Mouse (Mus musculus) embryo, embryonic 10 days (tissue): ENCODE measurements around the gene Trpm3.
A peak's percentile ranks its signal among the peaks of the same experiment; 100 is the strongest.

ENCODE experiments used
- DNase-seq: peaks from one replicate; pipeline ENCODE4 v3.0.0-alpha.2; 2015; ENCODE audit warnings: low spot score

Trpm3 gene

GRCm38 (mm10) chr19:22478295-22478989, 339.6 kb downstream of the Trpm3 start:
- no peak for DNase-seq

- DNase-seq: no peak
Observed at GRCm38 (mm10) chr19:22503469-22503868, 364.6 kb downstream of the Trpm3 start.

- DNase-seq: no peak
Observed at GRCm38 (mm10) chr19:22518508-22518907, 379.7 kb downstream of the Trpm3 start.

GRCm38 (mm10) chr19:22527944-22528343, 389.1 kb downstream of the Trpm3 start:
- DNase-seq: no peak

- DNase-seq: no peak
Observed at GRCm38 (mm10) chr19:22542990-22543709, 404.3 kb downstream of the Trpm3 start.

- DNase-seq: peak; percentile 76
Observed at GRCm38 (mm10) chr19:22552179-22552578, 413.3 kb downstream of the Trpm3 start.

GRCm38 (mm10) chr19:22554421-22554941, 415.6 kb downstream of the Trpm3 start:
- peak; percentile 65 for DNase-seq

- DNase-seq: peak; percentile 13
Observed at GRCm38 (mm10) chr19:22572396-22572795, 433.6 kb downstream of the Trpm3 start.

GRCm38 (mm10) chr19:22572849-22573248, 434.0 kb downstream of the Trpm3 start:
- DNase-seq: no peak

- DNase-seq: no peak
Observed at GRCm38 (mm10) chr19:22582120-22582745, 443.4 kb downstream of the Trpm3 start.

GRCm38 (mm10) chr19:22594492-22594891, 455.6 kb downstream of the Trpm3 start:
- no peak for DNase-seq

GRCm38 (mm10) chr19:22595246-22595645, 456.4 kb downstream of the Trpm3 start:
- peak; percentile 17 for DNase-seq

- no peak for DNase-seq
Observed at GRCm38 (mm10) chr19:22596715-22597114, 457.9 kb downstream of the Trpm3 start.

GRCm38 (mm10) chr19:22604322-22604721, 465.5 kb downstream of the Trpm3 start:
- no peak for DNase-seq

GRCm38 (mm10) chr19:22607985-22608684, 469.3 kb downstream of the Trpm3 start:
- no peak for DNase-seq

- DNase-seq: no peak
Observed at GRCm38 (mm10) chr19:22611621-22612020, 472.8 kb downstream of the Trpm3 start.

- DNase-seq: no peak
Observed at GRCm38 (mm10) chr19:22615367-22615766, 476.5 kb downstream of the Trpm3 start.

GRCm38 (mm10) chr19:22624801-22625513, 486.1 kb downstream of the Trpm3 start:
- DNase-seq: no peak

GRCm38 (mm10) chr19:22628878-22629277, 490.0 kb downstream of the Trpm3 start:
- no peak for DNase-seq

GRCm38 (mm10) chr19:22631316-22631715, 492.5 kb downstream of the Trpm3 start:
- peak; percentile 58 for DNase-seq

- DNase-seq: peak; percentile 36
Observed at GRCm38 (mm10) chr19:22635635-22636034, 496.8 kb downstream of the Trpm3 start.
